Mouse (Mus musculus): ENCODE measurements around the gene Dhdds. TPM values are rescaled to one million over a fixed set of nuclear protein-coding genes. Genes with fewer than 3 reads are reported as not detected.

Dhdds gene
- total RNA-seq, 1 experiment = 20.9 TPM

DNA sequence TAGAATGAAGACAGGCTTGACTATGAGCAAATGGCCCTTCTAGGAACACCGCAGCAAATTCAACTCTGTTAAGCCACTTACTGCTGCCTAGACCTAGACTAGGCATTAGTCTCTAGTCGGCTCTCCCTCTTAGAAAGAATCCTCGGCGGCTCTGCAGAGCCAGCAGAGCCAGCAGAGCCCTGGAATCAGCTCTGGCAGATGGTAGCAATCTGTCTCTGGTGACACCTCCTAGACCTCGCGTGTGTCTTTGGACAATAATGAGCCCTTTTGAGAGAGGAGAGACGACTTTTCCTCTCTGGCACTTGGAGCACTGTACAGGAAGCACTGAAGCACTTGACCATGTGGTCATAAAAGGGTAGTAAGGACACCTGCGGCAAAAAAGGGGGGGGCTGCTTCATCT is 29.0 kb downstream of the Dhdds start:
- no peak overlapping the region for H3K27ac ChIP-seq (ENCODE audit: insufficient read depth, low read depth, low read length, poor library complexity, severe bottlenecking)
- in situ Hi-C loops (cut with MboI; ENCODE audit: low sequenced_read_pairs in 2 of 2, unreplicated experiment in 2 of 2) = no loop called here
- H3K4me1 ChIP-seq (ENCODE audit: control insufficient read depth in 2 of 2, insufficient read depth in 2 of 2, low read length in 2 of 2, poor library complexity in 1 of 2) = peaks cover 2 to 18% of the 10 kb centered on the region in 2 experiments; a peak in 1 of 4 replicates
- no peak for TF ChIP-seq CHD2 (IDR thresholded peaks at IDR 0.05; ENCODE audit: low read depth, low read length)
- no peak for TF ChIP-seq ZNF384 (IDR thresholded peaks at IDR 0.05; ENCODE audit: low read depth, low read length)
- TF ChIP-seq ZC3H11A (IDR thresholded peaks at IDR 0.05; ENCODE audit: borderline replicate concordance, low read depth, low read length) = no peak
- TF ChIP-seq MAFK (IDR thresholded peaks at IDR 0.05; ENCODE audit: insufficient read depth, low read depth, low read length) = no peak
- no peak for TF ChIP-seq HCFC1 (IDR thresholded peaks at IDR 0.05; ENCODE audit: borderline replicate concordance, insufficient read depth, low read length)
- no peak overlapping the region for H3K4me3 ChIP-seq (ENCODE audit: insufficient read depth in 1 of 2, low read depth in 1 of 2, low read length in 2 of 2, poor library complexity in 1 of 2, severe bottlenecking in 1 of 2)
- H3K36me3 ChIP-seq (ENCODE audit: control insufficient read depth, insufficient read depth, low read length, poor library complexity, severe bottlenecking) = peaks cover 11% of the 10 kb centered on the region
- no peaks in the 10 kb centered on the region for H3K9me3 ChIP-seq (ENCODE audit: control insufficient read depth, insufficient read depth, low read depth, low read length)
- H3K9ac ChIP-seq (ENCODE audit: insufficient read depth, low read depth, low read length, poor library complexity, severe bottlenecking) = no peak overlapping the region
- DNase-seq (ENCODE audit: low read depth, low spot score) = no peak

DNA sequence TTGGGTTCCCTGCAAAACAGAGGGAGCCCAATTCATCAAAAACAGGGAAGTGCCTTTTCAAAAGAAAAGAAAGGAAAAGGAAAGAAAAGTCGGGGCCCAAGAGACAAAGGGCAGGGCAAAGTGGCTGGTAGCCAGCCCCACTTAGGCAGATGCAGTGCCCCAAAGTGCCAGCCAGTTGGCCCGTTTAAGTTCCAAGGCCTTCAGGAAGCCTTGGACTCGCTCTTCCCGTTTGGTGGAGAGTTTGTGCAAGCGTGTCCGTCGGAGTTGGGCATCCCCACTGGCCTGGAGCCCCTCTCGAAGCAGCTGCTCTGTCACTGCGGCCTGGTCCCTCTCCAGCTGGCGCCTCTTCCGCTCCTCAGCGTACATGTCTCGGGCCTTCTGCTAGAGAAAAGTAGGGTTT is 29.8 kb downstream of the Dhdds start:
- peaks cover 13% of the 10 kb centered on the region for H3K36me3 ChIP-seq (ENCODE audit: control insufficient read depth, insufficient read depth, low read length, poor library complexity, severe bottlenecking)
- in situ Hi-C loops (cut with MboI; ENCODE audit: low sequenced_read_pairs in 2 of 2, unreplicated experiment in 2 of 2) = no loop called here
- H3K9ac ChIP-seq (ENCODE audit: insufficient read depth, low read depth, low read length, poor library complexity, severe bottlenecking) = no peak overlapping the region
- no peak overlapping the region for H3K4me3 ChIP-seq (ENCODE audit: insufficient read depth in 1 of 2, low read depth in 1 of 2, low read length in 2 of 2, poor library complexity in 1 of 2, severe bottlenecking in 1 of 2)
- no peak overlapping the region for H3K27ac ChIP-seq (ENCODE audit: insufficient read depth, low read depth, low read length, poor library complexity, severe bottlenecking)
- H3K9me3 ChIP-seq (ENCODE audit: control insufficient read depth, insufficient read depth, low read depth, low read length) = no peaks in the 10 kb centered on the region
- H3K4me1 ChIP-seq (ENCODE audit: control insufficient read depth in 2 of 2, insufficient read depth in 2 of 2, low read length in 2 of 2, poor library complexity in 1 of 2) = peaks cover 2 to 18% of the 10 kb centered on the region in 2 experiments; a peak in 2 of 4 replicates
- TF ChIP-seq CHD2 (IDR thresholded peaks at IDR 0.05; ENCODE audit: low read depth, low read length) (no peak), ZC3H11A (IDR thresholded peaks at IDR 0.05; ENCODE audit: borderline replicate concordance, low read depth, low read length) (no peak), HCFC1 (IDR thresholded peaks at IDR 0.05; ENCODE audit: borderline replicate concordance, insufficient read depth, low read length) (no peak), MAFK (IDR thresholded peaks at IDR 0.05; ENCODE audit: insufficient read depth, low read depth, low read length) (no peak), ZNF384 (IDR thresholded peaks at IDR 0.05; ENCODE audit: low read depth, low read length) (no peak)
- no peak for DNase-seq (ENCODE audit: low read depth, low spot score)

DNA sequence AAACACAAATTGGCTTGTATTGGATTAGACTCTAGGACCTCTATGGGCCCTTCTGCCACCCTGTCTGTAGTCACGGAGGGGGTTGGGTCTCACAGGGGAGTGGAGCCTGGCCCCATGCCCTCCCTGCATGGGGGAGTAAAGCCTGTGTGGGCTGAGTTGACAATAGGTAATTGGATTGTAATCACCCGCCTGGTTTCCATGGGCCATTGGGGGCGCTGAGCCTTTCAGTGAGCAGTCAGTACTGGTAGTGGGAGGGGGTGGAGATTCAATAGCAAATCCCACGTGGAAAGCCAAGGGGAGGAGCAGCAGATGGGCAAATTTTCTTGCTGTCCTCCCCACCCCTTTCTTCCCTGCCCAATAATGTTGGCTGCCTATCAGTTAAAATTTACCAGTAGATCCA is 30.5 kb downstream of the Dhdds start:
- TF ChIP-seq CHD2 (IDR thresholded peaks at IDR 0.05; ENCODE audit: low read depth, low read length) (no peak), HCFC1 (IDR thresholded peaks at IDR 0.05; ENCODE audit: borderline replicate concordance, insufficient read depth, low read length) (no peak), ZC3H11A (IDR thresholded peaks at IDR 0.05; ENCODE audit: borderline replicate concordance, low read depth, low read length) (no peak), ZNF384 (IDR thresholded peaks at IDR 0.05; ENCODE audit: low read depth, low read length) (no peak), MAFK (IDR thresholded peaks at IDR 0.05; ENCODE audit: insufficient read depth, low read depth, low read length) (no peak)
- no peak overlapping the region for H3K27ac ChIP-seq (ENCODE audit: insufficient read depth, low read depth, low read length, poor library complexity, severe bottlenecking)
- no peak overlapping the region for H3K9ac ChIP-seq (ENCODE audit: insufficient read depth, low read depth, low read length, poor library complexity, severe bottlenecking)
- in situ Hi-C loops (cut with MboI; ENCODE audit: low sequenced_read_pairs in 2 of 2, unreplicated experiment in 2 of 2) = no loop called here
- H3K36me3 ChIP-seq (ENCODE audit: control insufficient read depth, insufficient read depth, low read length, poor library complexity, severe bottlenecking) = peaks cover 17% of the 10 kb centered on the region
- DNase-seq (ENCODE audit: low read depth, low spot score) = no peak
- peaks cover 2 to 18% of the 10 kb centered on the region in 2 experiments; a peak in 2 of 4 replicates for H3K4me1 ChIP-seq (ENCODE audit: control insufficient read depth in 2 of 2, insufficient read depth in 2 of 2, low read length in 2 of 2, poor library complexity in 1 of 2)
- no peaks in the 10 kb centered on the region for H3K9me3 ChIP-seq (ENCODE audit: control insufficient read depth, insufficient read depth, low read depth, low read length)
- no peak overlapping the region for H3K4me3 ChIP-seq (ENCODE audit: insufficient read depth in 1 of 2, low read depth in 1 of 2, low read length in 2 of 2, poor library complexity in 1 of 2, severe bottlenecking in 1 of 2)

DNA sequence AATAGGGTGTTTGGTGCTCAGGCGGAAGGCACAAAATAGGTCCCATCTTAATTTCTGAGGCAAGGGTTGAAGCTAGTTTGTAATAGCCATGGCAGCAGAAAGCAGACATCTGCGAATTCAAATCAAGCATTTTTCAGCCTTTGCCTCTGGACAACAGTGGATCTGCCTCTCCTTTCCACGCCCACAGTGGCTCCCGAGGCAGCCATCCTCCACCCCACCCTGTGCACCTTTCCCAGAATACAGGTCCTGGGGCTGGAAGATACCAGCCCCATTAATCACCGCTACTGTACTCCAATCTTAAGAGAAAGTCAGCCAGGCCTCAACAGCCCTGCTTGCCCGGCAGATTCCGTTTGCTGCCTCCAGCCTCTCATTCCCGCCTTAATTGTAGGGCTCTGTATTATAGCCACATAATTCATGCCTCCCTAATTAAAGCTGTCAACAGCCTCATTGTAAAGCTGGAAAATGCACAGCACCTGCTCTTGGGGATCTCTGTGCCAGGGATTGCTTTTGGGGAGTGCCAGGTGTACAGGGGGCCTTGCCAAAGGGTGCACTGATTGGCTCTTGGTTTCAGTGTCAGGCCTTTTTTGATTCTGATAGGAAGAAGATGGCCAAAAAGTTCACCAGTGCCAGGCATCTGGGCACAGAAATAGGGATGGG is 31.5 kb downstream of the Dhdds start:
- in situ Hi-C loops (cut with MboI; ENCODE audit: low sequenced_read_pairs in 2 of 2, unreplicated experiment in 2 of 2) = no loop called here
- Histone ChIP-seq H3K36me3 (ENCODE audit: control insufficient read depth, insufficient read depth, low read length, poor library complexity, severe bottlenecking) (peaks cover 20% of the 10 kb centered on the region), H3K9me3 (ENCODE audit: control insufficient read depth, insufficient read depth, low read depth, low read length) (no peaks in the 10 kb centered on the region), H3K27ac (ENCODE audit: insufficient read depth, low read depth, low read length, poor library complexity, severe bottlenecking) (no peak overlapping the region), H3K4me1 (ENCODE audit: control insufficient read depth in 2 of 2, insufficient read depth in 2 of 2, low read length in 2 of 2, poor library complexity in 1 of 2) (peaks cover 2 to 18% of the 10 kb centered on the region in 2 experiments; a peak in 2 of 4 replicates), H3K4me3 (ENCODE audit: insufficient read depth in 1 of 2, low read depth in 1 of 2, low read length in 2 of 2, poor library complexity in 1 of 2, severe bottlenecking in 1 of 2) (peak overlapping the region in 1 of 2 experiments; percentile 76; a peak in 2 of 4 replicates), H3K9ac (ENCODE audit: insufficient read depth, low read depth, low read length, poor library complexity, severe bottlenecking) (no peak overlapping the region)
- DNase-seq (ENCODE audit: low read depth, low spot score) = no peak
- TF ChIP-seq MAFK (IDR thresholded peaks at IDR 0.05; ENCODE audit: insufficient read depth, low read depth, low read length) (no peak), ZC3H11A (IDR thresholded peaks at IDR 0.05; ENCODE audit: borderline replicate concordance, low read depth, low read length) (no peak), CHD2 (IDR thresholded peaks at IDR 0.05; ENCODE audit: low read depth, low read length) (no peak), HCFC1 (IDR thresholded peaks at IDR 0.05; ENCODE audit: borderline replicate concordance, insufficient read depth, low read length) (no peak), ZNF384 (IDR thresholded peaks at IDR 0.05; ENCODE audit: low read depth, low read length) (no peak)

Measured in ES-E14 (cell line).